Mouse (Mus musculus): ENCODE measurements at regions not wholly inside any gene's neighbourhood (a gene's known extent, or its start where the extent isn't known, plus 50 kb on each side); places are given as distances from the start of the nearest gene placed in this dataset.
A peak's percentile ranks its signal among the peaks of the same experiment; 100 is the strongest.

DNA sequence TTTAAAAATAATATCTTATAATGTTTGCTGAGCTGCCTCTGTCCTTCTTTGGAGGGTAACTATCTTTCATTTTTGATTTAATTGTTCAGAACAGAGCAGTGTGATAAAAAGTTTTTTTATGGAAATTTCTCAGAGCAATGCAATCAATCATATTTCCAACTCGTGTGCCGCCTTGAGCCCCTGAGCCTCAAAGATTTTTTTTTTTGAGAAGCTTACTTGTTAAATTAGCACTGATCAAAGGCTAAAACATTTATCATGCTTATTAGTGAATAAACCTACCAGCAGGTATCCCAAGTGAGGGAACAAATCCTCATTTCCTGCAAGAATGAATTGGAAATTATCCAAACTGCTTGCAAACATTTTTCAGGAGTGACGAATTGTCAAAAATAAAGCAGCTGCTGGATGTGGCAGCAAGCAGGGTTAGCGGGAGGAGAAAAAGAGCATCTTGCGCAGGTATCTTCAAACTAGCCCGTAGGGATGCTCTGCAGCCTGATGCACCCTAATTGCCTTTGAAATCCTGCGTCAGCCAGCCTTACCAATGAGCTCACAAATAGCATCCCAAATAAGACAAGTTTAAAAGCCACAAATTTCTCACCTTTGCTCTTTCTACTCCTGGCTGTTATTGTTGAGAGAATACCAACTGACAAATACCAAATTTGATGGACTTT lies 637.0 kb upstream of the Rorb start:
- H3K27me3 ChIP-seq: peaks cover 25% of the 10 kb centered on the region
- POLR2A ChIA-PET: no interaction called here
- no peak for TF ChIP-seq CTCF (IDR thresholded peaks at IDR 0.05)
- CTCF ChIA-PET: no interaction called here
- ATAC-seq (no peak), DNase-seq (ENCODE audit: low read depth, low spot score) (no peak)
- in situ Hi-C loops (cut with MboI; ENCODE audit: low pct_unique_long_range_greater_than_20kb): no loop called here

DNA sequence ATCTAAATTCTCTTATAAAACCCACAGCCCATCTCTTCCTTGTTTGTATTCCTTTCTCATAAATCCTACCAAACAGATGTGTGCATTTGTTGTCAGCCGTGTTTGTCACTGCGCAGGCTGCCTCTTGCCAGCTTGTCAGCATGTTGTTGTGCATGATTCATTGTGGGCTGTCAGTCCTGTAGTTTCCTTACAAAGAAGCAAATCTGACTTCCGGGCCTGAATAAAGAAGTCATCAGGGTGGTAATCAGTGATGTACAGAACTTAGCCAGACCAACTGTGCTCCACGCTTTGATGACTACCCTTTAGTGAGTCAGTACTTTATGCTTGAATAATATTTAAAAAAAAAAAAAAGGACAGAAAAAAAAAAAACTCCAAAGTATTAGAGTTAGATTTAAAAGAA lies 608.9 kb upstream of the Rorb start:
- peaks cover 35% of the 10 kb centered on the region for H3K27me3 ChIP-seq
- CTCF ChIA-PET: no interaction called here
- POLR2A ChIA-PET: interaction anchor here (1.1 kb wide), 1 partner anchor 60 kb away, joined by 3 read pairs; no protein-coding TSS in a partner anchor
- no peak for TF ChIP-seq CTCF (IDR thresholded peaks at IDR 0.05)
- in situ Hi-C loops (cut with MboI; ENCODE audit: low pct_unique_long_range_greater_than_20kb): no loop called here
- ATAC-seq: peak; percentile 74
- no peak for DNase-seq (ENCODE audit: low read depth, low spot score)

Data from Patski (cell line).